Mouse (Mus musculus) gastrocnemius, adult 8-10 months (tissue): ENCODE results near the gene Golga4. TPM values are rescaled to one million over a fixed set of nuclear protein-coding genes. Genes with fewer than 3 reads are reported as not detected.

Experiments used
- DNase-seq, 2 experiments: peaks; one replicate each; pipeline ENCODE4 v3.0.0; 2022; ENCODE audit warnings: low spot score in 2 of 2
- total RNA-seq, 4 experiments: library from RNA; stranded (reverse); gene quantifications; 2 replicates each; pipeline ENCODE4 v1.2.4; 2022

Gene Golga4
- total RNA-seq, 4 experiments from 2014 or later, result 399 to 503 (median 431) TPM

DNA sequence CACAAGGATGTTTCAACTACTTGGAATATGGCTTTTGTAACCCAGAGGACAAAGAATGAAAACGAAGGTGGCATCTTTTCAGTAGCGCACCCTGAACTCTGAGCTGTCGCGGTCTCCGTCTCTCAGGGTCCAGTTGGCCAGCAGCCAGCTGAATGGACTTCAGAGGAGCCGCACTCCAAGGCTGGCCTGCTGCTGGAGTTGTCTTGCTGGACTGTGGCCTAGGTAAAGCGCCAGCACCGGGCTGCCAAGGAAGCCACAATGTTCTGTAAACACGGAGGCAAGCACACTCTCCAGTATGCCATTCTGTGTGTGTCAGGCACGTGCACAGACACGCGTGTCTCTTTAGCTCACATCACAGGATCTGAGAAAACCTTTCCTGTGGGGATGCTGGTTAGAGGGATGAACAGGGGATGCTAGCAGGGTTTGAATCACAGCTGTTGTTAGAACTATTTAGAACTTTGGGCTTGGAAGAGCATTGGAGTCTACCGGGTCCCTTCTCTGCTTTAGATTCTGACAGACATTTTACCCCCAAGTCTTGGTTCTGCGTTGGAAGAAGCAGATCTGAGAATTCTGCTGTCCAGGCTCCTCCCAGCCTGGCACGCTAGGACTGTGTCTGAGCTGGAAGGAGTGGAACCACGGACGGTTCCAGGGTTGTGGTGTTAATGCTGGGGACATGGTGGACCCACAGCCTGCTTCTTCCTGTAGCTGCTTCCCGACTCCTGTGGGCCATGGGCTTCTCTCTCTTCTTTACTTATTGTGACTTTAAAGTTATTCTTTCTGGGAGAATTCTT lies 116.5 kb downstream of the Golga4 start:
- peak; percentile 21 to 53 for DNase-seq

DNA sequence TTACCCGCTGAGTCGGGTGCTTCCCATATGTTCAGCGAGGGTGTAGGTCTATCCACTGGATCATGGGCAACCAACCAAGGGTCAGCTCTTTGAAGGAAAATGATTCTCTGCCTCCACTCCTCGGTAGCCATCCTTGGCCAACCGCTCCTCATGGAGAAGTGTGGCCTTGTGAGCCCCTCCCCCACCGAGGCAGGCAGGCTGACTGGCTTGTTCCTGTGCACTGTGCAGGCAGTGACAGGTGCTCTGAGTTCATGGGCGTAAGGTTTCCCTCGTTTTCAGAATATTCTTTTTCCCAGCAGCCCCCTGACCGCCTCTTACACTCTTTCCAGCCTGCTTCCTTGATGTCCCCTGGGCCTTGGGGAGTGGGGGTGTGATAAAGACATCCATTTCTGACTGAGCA lies 117.4 kb downstream of the Golga4 start:
- no peak for DNase-seq

DNA sequence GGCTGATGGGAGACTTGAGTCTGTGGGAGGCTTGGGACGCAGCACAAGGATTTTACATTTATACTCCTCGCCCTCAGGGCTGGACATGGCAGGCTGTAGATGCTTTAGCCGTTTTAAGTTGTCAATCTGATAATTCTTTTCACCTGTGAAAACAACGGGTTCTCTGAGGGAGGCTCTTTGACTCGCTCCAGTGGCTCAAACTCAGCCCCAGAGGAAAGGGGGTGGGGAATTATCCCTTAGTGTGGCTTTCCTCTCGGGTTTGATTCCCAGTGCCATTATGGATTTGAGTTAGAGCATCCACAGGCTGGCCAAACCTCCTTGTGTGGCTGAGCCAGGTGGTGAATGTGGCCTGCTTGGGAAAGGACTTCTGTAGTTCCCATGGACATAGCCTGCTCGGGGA lies 118.1 kb downstream of the Golga4 start:
- no peak for DNase-seq

DNA sequence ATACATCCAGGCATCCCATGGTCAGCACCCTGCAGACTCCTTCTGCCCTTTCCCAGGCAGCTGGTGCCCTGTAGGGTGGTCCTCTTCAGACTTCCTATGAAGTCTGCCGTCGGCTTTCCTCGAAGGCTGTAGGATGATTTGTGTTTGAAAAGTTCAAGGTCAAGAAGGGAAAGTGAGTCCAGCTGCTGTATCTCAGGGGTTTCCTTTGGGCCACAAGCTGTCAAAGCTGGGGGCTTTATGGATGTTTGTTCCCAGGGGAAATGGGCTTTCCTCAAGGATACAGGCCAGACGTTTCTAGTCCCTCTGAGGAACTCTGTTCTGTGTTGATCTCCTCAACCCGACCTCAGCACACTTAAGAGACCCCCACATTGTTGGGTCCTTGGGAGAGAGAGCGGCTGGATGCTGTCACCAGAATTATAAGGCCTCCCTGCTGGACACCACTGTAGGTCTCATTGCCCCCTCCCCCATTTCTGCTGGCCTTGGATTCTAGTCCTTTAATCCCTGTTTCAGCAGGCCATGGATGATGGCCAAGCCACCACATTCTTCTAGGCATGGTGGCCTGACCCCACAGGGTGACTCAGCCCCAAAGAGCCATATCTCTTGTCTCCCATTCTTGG lies 123.8 kb downstream of the Golga4 start:
- DNase-seq, result no peak

Other genes with a start within 250 kb of the Golga4 start
- gene Eomes, start 28.1 kb upstream of the Golga4 start, total RNA-seq, result not detected
- 1 to 10 TPM; 2.8 to 6.1 (median 4.4) TPM for gene Itga9, start 100.4 kb downstream of the Golga4 start, total RNA-seq